Mouse (Mus musculus) kidney, adult 2 months (tissue): ENCODE data around the gene Thumpd3. TPM values are rescaled to one million over a fixed set of nuclear protein-coding genes. Genes with fewer than 3 reads are reported as not detected.

ENCODE experiments used
- DNase-seq: peaks from one replicate; pipeline ENCODE4 v3.0.0; 2021
- H3K27ac ChIP-seq: fragments of 200-500 bp; 2 replicates; pipeline ENCODE4 v1.5.1; 2012; ENCODE audit warnings: low read depth, low read length, control low read depth, inconsistent platforms; ENCODE audit not compliant: insufficient read depth
- H3K27me3 ChIP-seq: fragments of 200-500 bp; replicated peaks from 2 replicates; pipeline ENCODE4 v1.6.1; 2012; ENCODE audit warnings: mild to moderate bottlenecking, moderate library complexity, low read length, inconsistent platforms; ENCODE audit not compliant: control insufficient read depth, insufficient read depth
- H3K36me3 ChIP-seq: fragments of 200-500 bp; 2 replicates; pipeline ENCODE4 v1.6.1; 2012; ENCODE audit warnings: mild to moderate bottlenecking, moderate library complexity, low read length, inconsistent platforms; ENCODE audit not compliant: control insufficient read depth, insufficient read depth
- H3K4me1 ChIP-seq: fragments of 200-500 bp; 2 replicates; pipeline ENCODE4 v1.6.1; 2011; ENCODE audit warnings: low read length; ENCODE audit not compliant: control insufficient read depth, insufficient read depth
- H3K4me3 ChIP-seq: fragments of 200-500 bp; 2 replicates; pipeline ENCODE4 v1.5.1; 2011; ENCODE audit warnings: mild to moderate bottlenecking, low read depth, low read length, control low read depth; ENCODE audit not compliant: insufficient read depth
- CTCF ChIP-seq: fragments of 200-500 bp; conservative IDR thresholded peaks from 2 replicates; pipeline ENCODE4 v1.5.1; 2011; ENCODE audit warnings: low read depth, mild to moderate bottlenecking, control low read depth, low read length, moderate library complexity, mixed read lengths; ENCODE audit not compliant: insufficient read depth, insufficient read length
- POLR2A ChIP-seq: fragments of 200-500 bp; IDR thresholded peaks from one replicate; pipeline ENCODE4 v1.6.1; 2011; ENCODE audit warnings: low read depth, low read length, control low read depth
- WGBS: fragments of 180-500 bp; shearing (Covaris S2); methylation state at CpG from one replicate; pipeline ENCODE4 v1.1.7; 2018; 5-methylcytosine and 5-hydroxymethylcytosine counted together
- polyA plus RNA-seq: library from polyadenylated mRNA; depleted of rRNA; stranded (reverse); fragments of >200 nt; gene quantifications from 2 replicates; pipeline ENCODE4 v1.2.3, GENCODE M21; 2012

The Thumpd3 gene
- polyA plus RNA-seq, 1 experiment: 9.3 TPM

DNA sequence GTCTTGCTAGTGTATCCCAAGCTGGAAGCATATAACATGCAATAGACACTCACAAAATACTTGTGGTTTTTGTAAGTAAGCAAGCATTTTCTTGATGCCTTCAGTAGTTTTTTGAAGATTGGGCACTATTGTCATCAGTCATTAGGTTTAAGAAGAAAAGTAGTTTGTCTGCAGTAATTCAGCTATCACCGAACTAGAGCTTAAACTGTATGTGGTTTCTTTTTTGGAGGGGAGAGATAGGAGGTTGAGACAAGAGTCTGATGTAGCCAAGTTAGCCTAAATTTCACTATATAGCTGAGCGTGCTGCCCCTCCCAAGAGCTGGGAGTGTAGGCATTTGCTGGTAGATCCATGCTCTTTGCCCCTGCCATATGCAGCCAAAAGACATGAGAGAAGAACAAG lies 2.3 kb downstream of the Thumpd3 start:
- no peak for DNase-seq
- H3K36me3 ChIP-seq: peaks cover 3% of the 10 kb centered on the region
- H3K4me3 ChIP-seq: no peak overlapping the region
- no peak for TF ChIP-seq CTCF
- no peak for TF ChIP-seq POLR2A
- no peak overlapping the region for H3K27ac ChIP-seq
- 92% methylated on average over 2 of the region's 2 CpGs for WGBS
- H3K4me1 ChIP-seq: peaks cover 3% of the 10 kb centered on the region; the same call in 1 of the 2 replicates
- no peaks in the 10 kb centered on the region for H3K27me3 ChIP-seq

DNA sequence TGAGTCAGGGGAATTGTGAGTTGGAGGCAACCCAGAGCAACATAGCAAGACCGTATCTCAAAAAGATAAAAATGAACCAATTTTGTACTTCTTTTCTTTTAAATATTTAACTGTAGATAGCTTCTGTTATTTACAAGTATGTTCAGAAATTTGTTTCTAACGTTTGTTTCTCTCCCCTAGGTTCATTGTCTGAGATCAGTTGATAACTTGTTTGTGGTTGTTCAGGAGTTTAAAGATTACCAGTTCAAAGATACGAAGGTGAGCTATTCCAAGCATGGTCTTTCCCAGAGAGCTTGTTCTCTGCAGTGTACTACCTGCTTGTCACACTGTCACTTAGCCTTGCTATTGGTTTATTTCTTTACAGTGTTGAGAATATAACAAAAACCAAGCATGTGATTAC lies 3.1 kb downstream of the Thumpd3 start:
- H3K27ac ChIP-seq: no peak overlapping the region
- H3K27me3 ChIP-seq: no peaks in the 10 kb centered on the region
- peaks cover 3% of the 10 kb centered on the region for H3K36me3 ChIP-seq
- no peak for DNase-seq
- H3K4me1 ChIP-seq: peaks cover 3% of the 10 kb centered on the region; the same call in 1 of the 2 replicates
- WGBS: 82% methylated on average over 3 of the region's 3 CpGs
- TF ChIP-seq CTCF: no peak
- TF ChIP-seq POLR2A: no peak
- H3K4me3 ChIP-seq: no peak overlapping the region

DNA sequence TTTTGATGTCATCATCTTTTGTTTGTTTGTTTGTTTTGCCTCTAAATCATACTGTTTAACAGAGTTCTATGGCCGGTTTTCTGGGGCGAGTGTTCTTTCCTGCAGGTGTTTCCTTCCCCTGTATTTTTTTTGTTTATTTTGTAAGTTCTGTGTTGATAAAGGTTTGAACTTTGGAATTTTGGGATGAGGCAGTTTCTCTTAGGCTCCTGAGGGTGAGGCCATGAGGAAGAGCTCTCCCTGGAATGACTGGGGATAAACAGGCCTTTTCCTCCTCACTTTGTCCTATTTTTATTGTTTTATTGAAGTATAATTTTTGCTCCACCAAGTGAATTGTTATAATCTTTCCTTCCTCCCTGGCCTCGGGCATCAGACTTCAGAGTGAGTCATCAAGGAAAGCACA lies 6.9 kb downstream of the Thumpd3 start:
- Histone ChIP-seq H3K4me3 (no peak overlapping the region), H3K27ac (no peak overlapping the region), H3K27me3 (no peaks in the 10 kb centered on the region), H3K4me1 (no peaks in the 10 kb centered on the region), H3K36me3 (peaks cover 5% of the 10 kb centered on the region)
- WGBS: 61% methylated on average over 3 of the region's 3 CpGs
- no peak for DNase-seq
- TF ChIP-seq POLR2A: no peak
- TF ChIP-seq CTCF: no peak

DNA sequence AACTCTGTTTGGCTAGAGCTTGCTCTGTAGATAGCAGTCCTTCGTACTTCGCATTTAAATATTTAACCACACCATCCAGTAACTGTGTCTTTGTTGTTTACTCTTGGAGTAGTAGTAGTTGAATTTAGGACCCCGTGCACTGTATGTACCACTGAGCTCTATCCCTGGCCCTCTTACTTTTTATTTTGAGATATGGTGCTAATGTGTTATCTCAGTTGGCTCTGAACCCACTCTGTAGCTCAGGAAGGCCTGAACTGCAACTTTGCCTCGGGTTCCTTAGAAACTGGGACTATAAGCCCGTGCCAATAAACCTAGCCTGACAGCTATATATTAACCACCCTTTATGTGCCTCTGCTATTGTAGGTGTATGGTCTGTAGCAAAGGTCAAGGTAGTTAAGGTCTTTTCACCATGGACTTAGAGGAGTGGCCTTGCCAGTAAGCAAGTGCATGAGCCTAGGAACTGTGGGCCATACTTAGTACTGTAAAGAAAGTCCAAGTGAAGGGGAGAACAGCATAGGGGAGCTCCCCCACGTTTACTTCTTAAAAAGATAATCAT lies 8.6 kb downstream of the Thumpd3 start:
- WGBS: 72% methylated on average over 6 of the region's 6 CpGs
- Histone ChIP-seq H3K4me1 (no peaks in the 10 kb centered on the region), H3K36me3 (peaks cover 5% of the 10 kb centered on the region), H3K27me3 (no peaks in the 10 kb centered on the region), H3K4me3 (no peak overlapping the region), H3K27ac (no peak overlapping the region)
- DNase-seq: no peak
- no peak for TF ChIP-seq POLR2A
- no peak for TF ChIP-seq CTCF

DNA sequence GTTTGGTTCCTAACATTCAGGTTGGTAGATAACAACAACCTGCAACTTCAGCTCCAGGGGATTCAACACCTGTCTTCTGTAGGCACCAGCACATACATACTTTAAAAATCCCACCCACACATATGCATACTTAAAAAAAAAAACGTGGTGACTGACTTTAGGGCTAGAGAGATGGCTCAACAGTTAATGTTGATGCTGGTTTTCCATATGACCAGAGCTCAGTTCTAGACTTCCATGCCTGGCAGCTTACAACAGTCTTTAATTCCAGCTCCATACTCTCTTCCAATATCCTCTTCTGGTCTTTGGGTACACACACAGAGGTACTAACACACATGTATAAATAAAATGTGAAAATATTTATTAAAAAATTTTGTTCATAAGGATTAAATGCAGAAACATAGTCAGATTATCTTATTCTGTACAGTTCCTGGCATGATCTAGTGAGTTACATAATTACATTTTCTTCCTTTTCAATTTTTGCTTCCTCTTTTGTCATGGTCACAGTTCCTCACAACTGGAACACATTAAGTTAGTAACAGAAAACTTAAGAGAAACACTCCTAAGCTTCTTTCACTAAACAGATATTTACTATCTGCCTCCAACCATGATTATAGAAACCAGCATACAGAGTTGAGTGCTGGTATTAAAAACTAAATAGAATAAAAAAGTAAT lies 15.0 kb downstream of the Thumpd3 start:
- Histone ChIP-seq H3K4me1 (peaks cover 19% of the 10 kb centered on the region), H3K4me3 (no peak overlapping the region), H3K27me3 (no peaks in the 10 kb centered on the region), H3K27ac (no peak overlapping the region), H3K36me3 (peaks cover 2% of the 10 kb centered on the region; the same call in 1 of the 2 replicates)
- DNase-seq: no peak
- TF ChIP-seq POLR2A (no peak), CTCF (no peak)
- WGBS: 60% methylated on average over 1 of the region's 1 CpGs

- Histone ChIP-seq H3K4me1 (peaks cover 19% of the 10 kb centered on the region), H3K36me3 (peaks cover 3% of the 10 kb centered on the region; the same call in 1 of the 2 replicates), H3K27me3 (no peaks in the 10 kb centered on the region), H3K4me3 (no peak overlapping the region), H3K27ac (peak overlapping the region; percentile 66)
- TF ChIP-seq CTCF (no peak), POLR2A (no peak)
- peak; percentile 93 for DNase-seq
- 24% methylated on average over 3 of the region's 3 CpGs for WGBS
Observed at GRCm38 (mm10) chr6:113062253-113062652, 16.2 kb downstream of the Thumpd3 start.

- H3K4me3 ChIP-seq: no peak overlapping the region
- peaks cover 19% of the 10 kb centered on the region for H3K4me1 ChIP-seq
- 90% methylated on average over 10 of the region's 10 CpGs for WGBS
- no peak overlapping the region for H3K27ac ChIP-seq
- H3K27me3 ChIP-seq: no peaks in the 10 kb centered on the region
- H3K36me3 ChIP-seq: peaks cover 7% of the 10 kb centered on the region; the same call in 1 of the 2 replicates
- TF ChIP-seq POLR2A (no peak), CTCF (no peak)
- no peak for DNase-seq
Observed at GRCm38 (mm10) chr6:113063363-113063762, 17.3 kb downstream of the Thumpd3 start.
